Mouse (Mus musculus): ENCODE results near the gene Ackr1.

DNA sequence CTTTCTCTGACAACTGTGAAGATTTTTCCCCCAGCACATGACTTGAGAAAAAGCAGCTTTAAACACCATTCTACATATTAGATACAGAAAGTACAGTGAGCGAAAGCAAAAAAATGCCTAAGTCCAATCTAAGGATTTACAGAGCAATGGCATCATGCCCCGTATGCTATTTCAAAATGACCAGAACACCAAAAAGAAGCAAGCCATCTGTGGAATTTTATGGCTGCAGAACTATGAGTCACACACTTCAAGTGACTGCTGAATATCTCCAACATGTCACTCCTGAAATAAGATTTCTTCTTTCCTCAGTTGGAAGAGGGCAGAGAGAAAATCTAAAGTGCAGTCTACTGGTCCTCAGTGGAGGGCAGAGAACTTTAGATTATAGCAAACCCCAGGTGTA lies 29.9 kb upstream of the Ackr1 start:
- TF ChIP-seq CTCF (IDR thresholded peaks at IDR 0.05; ENCODE audit: low read depth, low read length), result no peak
- no peak for TF ChIP-seq POLR2A (IDR thresholded peaks at IDR 0.05; ENCODE audit: extremely low read depth, insufficient read depth, low read length)
